Mouse (Mus musculus): Measurements from ENCODE around the gene Batf. TPM values are rescaled to one million over a fixed set of nuclear protein-coding genes. Genes with fewer than 3 reads are reported as not detected.
A peak's percentile ranks its signal among the peaks of the same experiment; 100 is the strongest.

Gene Batf
- polyA plus RNA-seq, 1 experiment = 10.9 TPM

DNA sequence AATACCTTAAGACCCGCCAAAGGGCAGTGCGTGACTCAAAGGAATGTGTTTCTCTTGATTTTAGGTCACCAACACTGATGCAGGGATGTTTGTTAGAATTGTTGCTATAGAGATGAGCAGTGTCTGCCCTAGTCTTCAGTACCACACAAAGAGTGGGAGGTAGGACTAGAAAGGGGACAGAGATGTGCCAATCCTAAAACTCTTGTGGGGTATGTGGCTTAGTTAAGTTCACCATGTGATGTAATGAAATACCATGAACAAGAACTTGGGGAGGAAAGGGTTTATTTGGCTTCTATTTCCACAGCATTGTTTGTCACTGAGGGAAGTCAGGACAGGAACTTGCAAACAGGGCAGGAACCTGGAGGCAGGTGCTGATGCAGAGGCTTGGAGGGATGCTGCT is 26.1 kb downstream of the Batf start:
- H3K4me1 ChIP-seq (ENCODE audit: control insufficient read depth, insufficient read depth, low read length) = peaks cover 25% of the 10 kb centered on the region
- H3K4me3 ChIP-seq (ENCODE audit: insufficient read depth, low read length) = no peak overlapping the region
- no peak overlapping the region for H3K27ac ChIP-seq (ENCODE audit: insufficient read depth, low read depth, low read length)
- TF ChIP-seq CTCF (IDR thresholded peaks at IDR 0.05; ENCODE audit: low read depth, low read length) (no peak), POLR2A (IDR thresholded peaks at IDR 0.05; ENCODE audit: borderline replicate concordance, low read depth, low read length) (no peak)

DNA sequence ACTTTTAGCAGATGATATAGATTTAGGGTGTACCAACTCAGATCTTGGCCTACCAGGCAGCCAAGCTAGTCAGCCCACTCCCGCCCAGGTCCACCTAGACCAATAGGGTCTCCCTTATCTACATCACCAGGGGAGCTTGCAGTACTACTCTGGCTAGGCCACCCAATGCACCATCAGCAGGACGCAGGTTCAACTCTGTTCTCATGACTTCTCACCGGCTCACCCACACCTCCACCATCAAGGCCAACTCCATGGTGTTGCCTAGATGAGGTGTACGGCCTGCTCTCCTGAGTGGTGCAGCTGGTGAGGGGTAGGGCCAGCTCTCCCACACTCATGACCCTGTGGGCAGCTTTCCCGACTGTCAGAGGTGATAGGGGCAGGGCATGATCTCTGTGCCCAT is 27.7 kb downstream of the Batf start:
- no peak for TF ChIP-seq POLR2A (IDR thresholded peaks at IDR 0.05; ENCODE audit: borderline replicate concordance, low read depth, low read length)
- no peak for TF ChIP-seq CTCF (IDR thresholded peaks at IDR 0.05; ENCODE audit: low read depth, low read length)
- Histone ChIP-seq H3K27ac (ENCODE audit: insufficient read depth, low read depth, low read length) (no peak overlapping the region), H3K4me1 (ENCODE audit: control insufficient read depth, insufficient read depth, low read length) (peaks cover 25% of the 10 kb centered on the region), H3K4me3 (ENCODE audit: insufficient read depth, low read length) (no peak overlapping the region)

DNA sequence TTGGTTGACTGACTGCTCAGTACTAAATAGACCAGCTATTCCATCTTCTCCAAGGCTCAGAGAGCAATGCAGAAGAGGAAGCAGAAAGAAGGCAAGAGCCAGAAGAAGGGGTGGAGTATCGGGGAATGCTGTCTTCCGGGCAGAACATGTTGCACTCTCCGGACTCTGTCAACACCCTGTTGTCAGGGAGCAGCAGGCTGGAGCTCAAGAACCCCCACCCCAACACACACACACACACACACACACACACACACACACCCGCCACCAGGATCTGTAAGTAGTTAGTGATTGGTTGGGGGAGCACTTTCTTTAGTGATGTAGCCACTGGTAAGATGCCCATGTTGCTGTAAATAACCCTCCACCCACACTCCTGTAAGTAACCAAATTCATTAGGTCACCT is 38.8 kb downstream of the Batf start:
- no peaks in the 10 kb centered on the region for H3K4me1 ChIP-seq (ENCODE audit: control insufficient read depth, insufficient read depth, low read length)
- H3K4me3 ChIP-seq (ENCODE audit: insufficient read depth, low read length) = no peak overlapping the region
- no peak overlapping the region for H3K27ac ChIP-seq (ENCODE audit: insufficient read depth, low read depth, low read length)
- TF ChIP-seq POLR2A (IDR thresholded peaks at IDR 0.05; ENCODE audit: borderline replicate concordance, low read depth, low read length) (no peak), CTCF (IDR thresholded peaks at IDR 0.05; ENCODE audit: low read depth, low read length) (no peak)

DNA sequence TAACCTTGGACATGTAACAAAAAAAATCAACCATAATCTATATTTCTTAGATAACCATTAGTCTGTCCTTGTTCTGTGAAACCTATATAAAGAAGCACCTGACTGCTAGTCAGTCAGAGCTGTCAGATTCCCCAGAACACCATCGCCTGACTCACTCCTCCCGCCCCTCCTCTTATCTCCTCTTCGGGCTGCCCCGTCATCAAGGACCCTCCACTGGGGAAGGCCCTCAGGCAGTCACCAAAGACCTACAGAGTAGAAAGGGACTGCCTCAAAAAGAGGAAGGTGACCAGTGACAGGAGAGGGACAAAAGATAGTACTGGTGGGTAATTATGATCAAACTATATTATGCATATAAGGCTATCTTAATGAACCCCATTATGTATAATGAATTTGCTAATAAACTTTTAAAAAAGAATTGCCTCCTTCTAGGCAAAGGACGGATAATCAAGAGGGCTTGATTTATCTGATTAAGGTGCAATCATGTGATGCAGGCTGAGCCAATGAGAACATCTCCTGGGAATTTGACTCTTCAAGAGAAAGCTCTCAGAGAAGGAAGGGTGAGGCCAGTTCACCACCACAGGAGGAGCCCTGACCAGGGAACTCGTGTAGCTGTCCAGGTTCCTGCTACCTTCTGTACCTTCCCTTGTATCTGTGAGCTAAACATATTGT is 40.4 kb downstream of the Batf start:
- Histone ChIP-seq H3K27ac (ENCODE audit: insufficient read depth, low read depth, low read length) (no peak overlapping the region), H3K4me3 (ENCODE audit: insufficient read depth, low read length) (no peak overlapping the region), H3K4me1 (ENCODE audit: control insufficient read depth, insufficient read depth, low read length) (no peaks in the 10 kb centered on the region)
- TF ChIP-seq POLR2A (IDR thresholded peaks at IDR 0.05; ENCODE audit: borderline replicate concordance, low read depth, low read length) (no peak), CTCF (IDR thresholded peaks at IDR 0.05; ENCODE audit: low read depth, low read length) (no peak)

DNA sequence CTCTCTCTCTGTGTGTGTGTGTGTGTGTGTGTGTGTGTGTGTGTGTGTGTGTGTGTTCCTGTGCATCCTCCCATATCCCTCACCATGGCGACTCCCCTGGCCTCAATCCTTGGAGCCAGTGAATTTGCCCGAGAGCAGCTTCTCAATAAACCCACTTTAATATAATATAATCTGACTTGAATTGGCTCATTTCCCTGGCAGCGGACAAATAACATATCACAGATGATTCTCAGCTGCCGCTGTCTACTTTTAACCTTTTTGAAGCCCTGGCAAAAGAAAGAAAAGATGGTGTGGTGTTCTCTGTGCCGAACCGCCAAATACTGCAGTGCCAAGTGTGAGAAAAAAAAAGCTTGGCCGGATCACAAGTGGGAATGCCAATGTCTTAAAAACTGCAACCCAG is 41.7 kb downstream of the Batf start:
- TF ChIP-seq CTCF (IDR thresholded peaks at IDR 0.05; ENCODE audit: low read depth, low read length) = no peak
- TF ChIP-seq POLR2A (IDR thresholded peaks at IDR 0.05; ENCODE audit: borderline replicate concordance, low read depth, low read length) = no peak
- H3K4me3 ChIP-seq (ENCODE audit: insufficient read depth, low read length) = no peak overlapping the region
- no peak overlapping the region for H3K27ac ChIP-seq (ENCODE audit: insufficient read depth, low read depth, low read length)
- H3K4me1 ChIP-seq (ENCODE audit: control insufficient read depth, insufficient read depth, low read length) = no peaks in the 10 kb centered on the region

DNA sequence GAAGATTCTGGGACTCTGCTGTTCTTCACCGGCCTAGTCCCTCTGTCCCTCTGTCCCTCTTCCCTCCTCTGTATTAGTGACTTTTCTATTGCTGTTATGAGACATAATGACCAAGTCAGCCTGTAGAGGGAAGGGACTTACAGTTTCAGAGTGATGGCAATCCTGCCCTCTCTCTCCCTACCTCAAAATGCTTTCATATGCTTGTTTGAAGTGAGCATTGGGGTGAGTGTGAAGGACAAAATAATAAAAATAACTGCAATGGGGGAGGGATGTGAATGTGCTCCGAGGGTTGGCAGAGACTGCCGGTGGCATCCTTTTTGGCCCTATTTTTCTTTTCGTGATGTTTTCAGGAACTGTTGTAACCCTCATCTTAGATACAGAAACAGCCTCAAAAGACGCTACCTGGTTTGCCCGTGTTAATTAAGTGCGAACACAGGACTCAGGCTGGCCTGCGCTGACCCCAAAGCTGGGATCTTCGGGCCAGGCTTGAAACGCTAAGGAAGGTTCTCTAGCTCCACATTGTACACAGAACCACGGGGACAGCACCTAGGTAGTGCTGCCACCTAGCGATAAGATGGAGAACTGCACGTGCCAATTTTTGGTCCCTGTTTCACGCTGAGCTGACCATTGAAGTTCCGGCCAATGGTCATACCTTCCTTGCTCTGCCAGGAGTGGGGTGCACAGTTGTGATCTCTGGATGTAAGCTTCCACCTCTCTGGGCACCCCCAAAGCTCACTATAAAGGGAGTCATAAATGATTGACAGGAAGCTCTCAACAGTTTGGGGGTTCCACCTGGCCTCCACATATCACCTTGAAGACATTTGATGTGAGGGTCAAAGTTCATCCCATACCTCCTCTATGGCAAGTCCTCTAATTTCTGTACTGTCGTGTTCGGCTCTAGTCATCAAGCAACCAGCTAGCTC is 42.8 kb downstream of the Batf start:
- Histone ChIP-seq H3K27ac (ENCODE audit: insufficient read depth, low read depth, low read length) (no peak overlapping the region), H3K4me1 (ENCODE audit: control insufficient read depth, insufficient read depth, low read length) (no peaks in the 10 kb centered on the region), H3K4me3 (ENCODE audit: insufficient read depth, low read length) (no peak overlapping the region)
- TF ChIP-seq CTCF (IDR thresholded peaks at IDR 0.05; ENCODE audit: low read depth, low read length) (peak; percentile 97), POLR2A (IDR thresholded peaks at IDR 0.05; ENCODE audit: borderline replicate concordance, low read depth, low read length) (no peak)

DNA sequence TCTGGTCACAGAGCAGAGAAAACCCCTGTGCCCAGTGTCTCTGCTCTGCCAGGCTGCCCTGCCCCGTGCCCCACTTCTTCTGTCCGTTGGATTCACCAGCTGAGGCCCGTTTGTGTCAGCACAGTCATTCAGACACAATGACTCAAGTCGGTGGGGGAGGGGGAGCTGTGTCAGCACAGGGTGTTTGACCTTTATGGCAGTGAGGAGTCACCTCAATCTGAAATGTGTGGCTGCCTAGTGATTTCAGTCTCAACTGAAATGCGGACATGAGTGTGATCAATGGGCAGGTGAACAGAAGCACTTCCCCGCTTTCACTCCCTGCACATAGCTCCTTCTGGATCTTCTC is 43.4 kb downstream of the Batf start:
- Histone ChIP-seq H3K27ac (ENCODE audit: insufficient read depth, low read depth, low read length) (no peak overlapping the region), H3K4me1 (ENCODE audit: control insufficient read depth, insufficient read depth, low read length) (no peaks in the 10 kb centered on the region), H3K4me3 (ENCODE audit: insufficient read depth, low read length) (no peak overlapping the region)
- TF ChIP-seq CTCF (IDR thresholded peaks at IDR 0.05; ENCODE audit: low read depth, low read length) (no peak), POLR2A (IDR thresholded peaks at IDR 0.05; ENCODE audit: borderline replicate concordance, low read depth, low read length) (no peak)

DNA sequence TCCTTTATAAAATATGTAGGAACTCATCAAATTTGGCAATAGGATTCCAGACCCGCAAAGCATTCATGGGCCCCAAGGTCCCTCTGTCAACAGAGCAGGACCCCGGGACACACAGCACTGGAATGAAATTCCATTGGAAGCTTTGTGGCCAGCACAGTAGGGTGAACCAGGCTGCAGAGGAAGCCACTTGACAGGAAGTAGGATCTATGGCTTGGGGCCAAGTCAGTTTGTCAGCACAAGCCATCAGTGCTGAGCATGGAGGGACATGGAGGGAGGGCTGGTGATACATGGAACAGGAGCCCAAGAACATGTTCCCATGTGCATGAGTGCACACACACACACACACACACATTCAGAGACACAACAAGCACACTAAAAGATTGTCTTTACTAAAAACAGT is 49.7 kb downstream of the Batf start:
- TF ChIP-seq POLR2A (IDR thresholded peaks at IDR 0.05; ENCODE audit: borderline replicate concordance, low read depth, low read length) (no peak), CTCF (IDR thresholded peaks at IDR 0.05; ENCODE audit: low read depth, low read length) (no peak)
- Histone ChIP-seq H3K4me3 (ENCODE audit: insufficient read depth, low read length) (no peak overlapping the region), H3K4me1 (ENCODE audit: control insufficient read depth, insufficient read depth, low read length) (peaks cover 7% of the 10 kb centered on the region), H3K27ac (ENCODE audit: insufficient read depth, low read depth, low read length) (no peak overlapping the region)

DNA sequence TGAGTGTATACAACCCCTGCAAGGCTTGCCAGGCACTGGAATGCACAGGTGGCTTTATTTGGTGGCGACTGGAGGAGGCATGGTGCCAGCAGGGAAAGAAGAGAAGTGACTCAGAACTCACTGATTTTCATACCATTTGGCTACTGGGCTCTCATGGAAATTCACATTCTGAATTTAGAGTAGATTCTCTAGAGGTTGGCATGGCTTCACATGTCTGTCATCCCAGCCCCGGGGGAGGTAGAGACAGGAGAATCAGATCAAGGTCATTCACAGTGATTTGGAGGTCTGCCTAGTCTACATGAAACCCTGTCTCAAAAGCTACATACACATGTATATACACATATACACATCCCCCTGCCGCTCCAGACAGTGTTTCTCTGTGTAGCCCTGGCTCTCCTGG is 50.5 kb downstream of the Batf start:
- Histone ChIP-seq H3K4me3 (ENCODE audit: insufficient read depth, low read length) (no peak overlapping the region), H3K27ac (ENCODE audit: insufficient read depth, low read depth, low read length) (no peak overlapping the region), H3K4me1 (ENCODE audit: control insufficient read depth, insufficient read depth, low read length) (peaks cover 7% of the 10 kb centered on the region)
- TF ChIP-seq CTCF (IDR thresholded peaks at IDR 0.05; ENCODE audit: low read depth, low read length) (no peak), POLR2A (IDR thresholded peaks at IDR 0.05; ENCODE audit: borderline replicate concordance, low read depth, low read length) (no peak)

Data from bone marrow macrophage, adult 2 months (primary cell).